Mouse (Mus musculus) bone marrow macrophage, adult 2 months (primary cell): ENCODE results near the gene Phf12.

Experiments
- CTCF ChIP-seq: IDR thresholded peaks from 2 replicates; pipeline ENCODE4 v1.5.1; 2012; ENCODE audit warnings: low read depth, mild to moderate bottlenecking, low read length, moderate library complexity
- POLR2A ChIP-seq: IDR thresholded peaks from 2 replicates; pipeline ENCODE4 v1.6.1; 2012; ENCODE audit warnings: mild to moderate bottlenecking, low read depth, low read length, borderline replicate concordance

- TF ChIP-seq CTCF = no peak
- TF ChIP-seq POLR2A = no peak
These were observed 24.3 kb upstream of the Phf12 start for GRCm38 (mm10) chr11:77958268-77958667.
